Mouse (Mus musculus) 3T3-L1 (cell line): ENCODE data around the gene Pla2g2c.

Experiments
- DNase-seq: peaks from one replicate; pipeline ENCODE4 v3.0.0-alpha.2; 2015; ENCODE audit warnings: low read depth, low spot score

Pla2g2c gene

DNA sequence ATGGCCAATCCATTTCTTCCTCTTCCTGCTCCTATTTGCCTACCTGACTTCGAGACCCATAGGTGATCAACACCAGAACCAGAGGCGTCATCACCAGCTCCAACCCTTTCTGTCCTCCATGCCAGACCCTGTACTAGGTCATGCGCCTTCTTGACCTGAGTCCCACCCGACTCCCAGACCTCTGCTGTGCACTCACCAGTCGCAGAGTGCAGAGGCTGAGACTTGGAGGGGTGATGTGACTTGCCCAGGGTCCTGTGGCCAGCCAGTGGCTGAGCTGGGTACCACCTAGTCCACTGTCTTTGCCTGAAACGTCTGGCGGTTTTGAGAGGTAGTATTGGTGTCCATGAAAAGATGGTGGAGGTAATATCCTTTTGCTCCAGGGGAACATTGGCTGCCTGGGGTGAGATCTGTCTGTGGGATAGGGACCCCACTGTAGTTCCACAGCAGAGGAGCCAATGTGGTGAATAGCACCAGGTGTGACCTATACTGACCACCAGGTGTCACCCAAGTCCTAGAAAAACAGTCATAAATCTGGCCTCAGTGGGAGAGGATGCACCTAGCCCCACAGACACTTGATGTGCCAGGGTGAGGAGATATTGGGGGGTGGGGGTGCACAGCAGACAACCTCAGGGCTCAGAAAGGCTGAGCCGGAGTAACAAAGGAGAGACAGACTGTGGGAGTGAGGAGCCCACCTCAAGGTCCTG, 23.9 kb downstream of the Pla2g2c start:
- peak; percentile 65 for DNase-seq

- DNase-seq = no peak
Observed at GRCm38 (mm10) chr4:138752603-138753002, 28.0 kb downstream of the Pla2g2c start.

GRCm38 (mm10) chr4:138753608-138754007, 29.0 kb downstream of the Pla2g2c start:
- no peak for DNase-seq

DNA sequence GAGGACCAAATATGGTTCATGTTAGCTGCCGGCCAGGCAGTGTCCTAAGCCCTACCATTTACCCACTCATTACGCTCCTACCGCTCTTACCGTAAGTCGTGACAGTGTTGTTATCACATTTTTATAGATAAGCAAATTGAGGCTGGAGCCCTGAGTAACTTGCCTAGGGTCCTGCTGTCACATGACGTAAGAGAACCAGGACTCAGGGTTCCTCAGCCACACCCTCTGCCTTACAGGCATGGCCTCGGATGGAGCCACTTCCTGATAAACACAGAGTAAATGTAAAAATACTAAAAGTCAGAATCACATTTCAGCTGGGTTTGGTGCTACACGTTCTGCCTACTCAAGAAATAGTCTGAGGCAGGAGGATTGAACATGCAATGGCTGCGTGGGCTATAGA, 29.8 kb downstream of the Pla2g2c start:
- DNase-seq = no peak

- no peak for DNase-seq
Observed at GRCm38 (mm10) chr4:138755439-138755838, 30.8 kb downstream of the Pla2g2c start.

DNA sequence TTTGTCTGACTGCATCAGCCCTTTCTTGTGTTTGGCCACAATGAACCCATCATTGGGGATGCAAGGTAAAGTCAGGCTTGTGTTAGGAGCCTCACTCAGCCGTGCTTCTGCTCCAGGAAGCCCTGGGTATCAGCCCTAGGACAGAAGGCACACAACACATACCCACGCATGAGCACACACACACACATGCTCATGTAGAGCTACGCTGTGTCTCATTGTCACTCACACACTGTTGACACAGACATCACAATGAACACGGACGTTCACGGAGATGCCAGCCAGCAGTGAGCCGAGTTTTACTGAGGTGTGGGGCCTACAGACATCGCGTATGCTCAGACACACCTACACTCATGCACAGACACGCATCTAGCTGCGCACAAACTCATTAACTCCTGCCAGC, 31.4 kb downstream of the Pla2g2c start:
- no peak for DNase-seq

DNA sequence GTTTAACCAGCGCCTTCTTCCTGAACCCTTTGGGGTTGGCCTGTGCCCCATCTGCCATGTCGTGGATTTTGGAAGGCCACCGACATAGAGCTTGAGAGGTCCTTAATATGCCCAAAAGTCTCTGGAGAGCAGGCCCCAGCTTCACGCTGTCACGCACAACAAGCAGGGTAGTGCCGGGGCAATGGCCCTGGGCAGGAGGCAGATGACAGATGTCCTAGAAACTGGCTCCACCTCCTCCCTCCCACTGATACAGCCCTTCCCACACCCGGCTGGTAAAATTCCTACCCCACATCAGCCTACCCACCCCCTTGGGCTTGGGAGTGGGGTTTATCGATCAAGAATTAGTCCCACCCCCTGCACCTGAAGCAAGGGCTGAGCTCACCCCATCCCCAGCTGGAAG, 32.8 kb downstream of the Pla2g2c start, which contains the start of gene Pla2g2f:
Gene Pla2g2f, minus strand, starts transcription at position 211 of the 400 bp plus-strand sequence.
- DNase-seq = no peak

DNA sequence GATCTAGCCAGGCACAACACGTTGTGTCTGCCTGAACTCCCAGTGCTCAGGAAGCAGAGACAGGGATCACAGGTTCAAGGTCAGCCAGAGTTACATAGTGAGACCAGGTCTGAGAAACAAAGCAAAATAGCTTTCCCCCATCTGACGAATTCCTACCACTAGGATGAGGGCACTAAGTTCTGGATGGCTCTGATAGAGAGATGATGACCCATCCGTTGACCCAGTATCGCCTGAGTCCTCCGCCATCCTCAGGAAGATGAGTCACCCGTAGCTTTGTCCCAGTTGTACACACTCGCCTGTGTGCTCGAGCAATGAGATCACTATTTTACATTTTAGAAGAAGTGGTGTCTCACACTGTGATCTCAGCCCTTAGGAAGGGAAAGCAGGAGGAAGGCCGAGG, 37.7 kb downstream of the Pla2g2c start:
- peak; percentile 23 for DNase-seq

DNA sequence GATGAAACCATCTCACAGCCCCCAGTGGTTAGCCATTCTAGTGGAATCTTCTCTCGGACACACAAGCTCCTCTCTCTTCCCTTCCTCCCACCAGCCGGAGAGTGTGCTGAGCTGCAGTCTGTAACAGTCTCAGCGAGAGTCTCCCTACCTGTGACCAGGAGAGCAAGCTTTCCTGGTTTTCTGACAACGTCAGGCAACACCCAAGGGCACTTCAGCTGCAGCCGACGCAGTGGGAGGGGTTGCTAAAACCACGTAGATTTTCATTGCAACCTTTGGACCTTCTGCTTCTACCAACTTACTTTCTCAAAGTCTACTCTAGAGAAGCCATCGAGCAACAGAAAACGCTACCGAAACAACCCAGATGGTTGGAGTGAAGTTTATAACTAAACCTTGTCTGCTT, 47.4 kb downstream of the Pla2g2c start:
- no peak for DNase-seq

DNA sequence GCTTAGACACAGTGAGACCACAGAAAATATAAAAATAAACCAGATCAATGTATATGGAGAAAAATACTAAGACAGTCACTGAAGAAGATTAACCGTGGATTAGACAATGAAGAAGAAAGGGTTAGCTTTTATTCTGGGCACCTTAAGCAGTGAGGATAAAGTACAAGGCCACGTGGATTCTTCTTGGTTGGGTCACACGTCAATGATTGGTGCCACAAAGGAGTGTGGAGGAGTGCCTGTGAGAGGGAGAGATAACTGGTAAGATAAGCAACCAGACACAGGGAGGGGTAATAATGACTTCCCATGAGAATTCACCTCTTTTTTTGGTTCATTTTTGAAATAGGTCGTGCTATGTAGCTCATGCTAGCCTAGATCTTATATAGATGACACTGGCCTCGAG, 47.8 kb downstream of the Pla2g2c start:
- no peak for DNase-seq

DNA sequence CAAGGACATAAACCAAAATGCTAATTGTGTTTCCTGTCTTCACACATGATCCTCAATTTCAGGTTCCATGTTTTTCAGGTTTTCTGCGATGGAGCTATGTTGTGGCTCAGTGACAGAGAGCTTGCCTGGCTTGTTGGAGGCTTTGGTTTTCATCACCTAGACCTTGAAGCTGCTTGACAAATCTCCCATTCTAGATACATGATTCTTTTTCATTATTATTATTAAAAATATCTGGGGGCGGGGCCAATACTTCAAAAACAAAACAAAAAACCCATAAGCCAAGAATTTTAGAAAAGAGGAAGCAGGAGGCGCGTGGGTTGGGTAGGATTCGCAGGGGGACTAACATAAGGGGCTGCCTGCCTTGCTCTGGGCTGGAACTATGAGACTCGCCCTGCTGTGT, 50.8 kb downstream of the Pla2g2c start, which contains the start of gene Pla2g2d:
Gene Pla2g2d, plus strand, starts transcription at position 301 of the 400 bp plus-strand sequence.
- no peak for DNase-seq

GRCm38 (mm10) chr4:138777417-138778407, 53.1 kb downstream of the Pla2g2c start:
- DNase-seq = no peak

GRCm38 (mm10) chr4:138780300-138780699, 55.7 kb downstream of the Pla2g2c start:
- no peak for DNase-seq

DNA sequence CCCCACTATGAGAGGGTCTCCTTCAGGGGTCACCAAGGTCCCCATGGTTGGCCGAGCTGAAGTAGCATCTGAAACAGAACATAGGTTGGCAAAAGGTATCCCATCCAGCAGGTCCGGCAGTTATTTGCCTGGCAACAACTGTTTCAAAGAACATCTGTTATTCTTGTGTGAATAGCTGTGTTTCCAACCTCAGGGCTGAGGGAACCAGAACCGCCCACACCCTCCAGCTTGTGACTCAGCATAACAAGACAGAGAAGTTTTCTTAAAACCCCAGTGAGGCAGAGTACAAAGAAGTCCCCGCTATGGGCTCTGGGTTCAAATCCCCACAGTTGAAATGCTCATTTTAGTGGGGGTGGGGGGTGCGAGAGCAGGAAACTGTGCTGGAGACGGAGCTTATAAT, 57.5 kb downstream of the Pla2g2c start:
- DNase-seq = peak; percentile 74

DNA sequence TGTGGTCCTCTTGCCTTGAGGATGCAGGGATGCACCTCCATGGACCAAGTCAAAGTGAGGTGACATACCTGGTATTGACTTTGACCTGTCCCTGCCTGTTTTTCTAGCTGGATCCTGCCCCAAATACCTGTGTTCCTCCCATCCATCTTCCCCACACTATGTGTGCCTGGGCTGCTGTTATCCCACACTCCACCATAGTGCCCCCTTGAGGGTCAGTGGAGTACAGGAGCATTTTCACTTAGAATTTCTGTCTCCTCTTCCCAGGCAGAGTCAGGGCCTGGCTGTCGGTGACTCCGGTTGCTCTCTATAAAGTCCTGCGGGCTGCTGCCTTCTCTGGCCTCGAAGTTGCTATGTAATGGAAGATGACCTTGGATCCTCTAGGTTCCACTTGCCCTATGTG, 61.1 kb downstream of the Pla2g2c start:
- no peak for DNase-seq

GRCm38 (mm10) chr4:138786141-138786540, 61.5 kb downstream of the Pla2g2c start:
- no peak for DNase-seq

DNA sequence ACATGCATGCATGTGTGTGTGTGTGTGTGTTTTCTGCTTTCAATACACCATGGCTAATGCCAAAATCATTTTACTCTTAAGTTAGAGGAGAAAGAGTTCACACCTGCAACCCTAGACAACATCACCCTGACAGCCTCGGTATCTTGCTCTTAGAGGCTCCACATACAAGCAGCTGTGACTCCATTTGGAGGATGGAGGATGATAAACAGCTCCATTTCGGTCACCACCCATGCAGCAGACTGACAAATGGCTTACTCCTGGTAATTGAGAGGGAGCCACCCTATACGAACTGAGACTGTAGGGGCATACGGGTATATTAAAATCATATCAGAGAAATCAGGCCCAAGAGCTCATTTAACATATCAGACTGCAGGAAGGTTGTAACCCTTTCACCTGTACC, 63.8 kb downstream of the Pla2g2c start:
- no peak for DNase-seq

DNA sequence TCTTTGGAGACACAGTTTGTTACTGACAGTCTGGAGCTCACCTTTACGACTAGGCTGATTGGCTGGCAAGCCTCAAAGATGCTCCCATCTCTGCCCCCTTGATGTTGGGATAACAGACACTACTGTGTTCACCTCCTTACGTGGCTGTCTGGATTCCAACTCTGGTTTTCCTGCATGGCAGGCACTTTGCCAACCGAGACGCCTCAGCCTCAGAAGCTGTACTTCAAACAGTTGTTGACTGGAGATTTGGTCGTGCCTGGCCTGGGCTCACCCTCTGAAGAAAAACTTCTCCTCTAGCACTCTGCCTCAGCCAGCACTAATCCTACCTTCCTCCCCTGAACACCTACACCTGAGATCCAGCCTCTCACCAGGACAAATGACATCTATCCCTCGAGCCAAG, 66.9 kb downstream of the Pla2g2c start:
- DNase-seq = no peak

DNA sequence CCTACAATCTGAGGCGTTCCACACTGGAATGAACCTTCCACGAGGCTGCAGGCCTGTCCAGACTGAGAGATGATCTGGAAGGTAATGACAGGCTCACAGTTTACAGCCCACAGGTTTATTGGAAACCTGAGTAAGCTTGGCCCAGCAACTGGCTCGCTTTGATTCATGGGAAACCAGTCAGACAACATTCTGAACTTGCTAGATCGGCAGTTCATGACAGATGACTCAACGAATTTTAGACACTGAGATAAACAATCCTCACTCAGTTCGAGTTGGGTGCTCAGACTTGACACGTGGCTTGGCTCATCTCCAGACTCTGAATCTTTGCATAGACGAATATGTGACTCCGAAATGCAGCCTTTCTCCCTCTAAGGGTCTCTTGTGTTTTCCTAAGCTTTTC, 68.0 kb downstream of the Pla2g2c start:
- DNase-seq = peak; percentile 75

DNA sequence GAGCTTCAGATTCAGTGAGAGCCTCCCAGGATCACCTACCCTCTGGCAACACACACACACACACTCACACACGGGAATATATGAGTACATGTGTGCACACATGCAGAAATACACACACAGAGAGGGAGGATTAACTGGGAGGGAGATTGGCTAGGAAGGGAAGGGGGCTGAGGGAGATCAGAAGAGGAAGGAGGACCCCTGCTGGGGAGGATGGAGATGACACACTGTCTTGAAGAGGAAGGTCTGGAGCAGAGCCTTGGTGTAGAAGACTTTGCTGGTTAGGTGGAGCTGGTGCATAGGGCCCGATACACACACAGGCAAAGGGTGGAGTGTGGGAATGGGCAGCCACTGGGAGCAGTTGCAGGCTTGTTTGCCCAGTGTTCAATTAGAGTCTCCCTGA, 68.7 kb downstream of the Pla2g2c start:
- peak; percentile 32 for DNase-seq

DNA sequence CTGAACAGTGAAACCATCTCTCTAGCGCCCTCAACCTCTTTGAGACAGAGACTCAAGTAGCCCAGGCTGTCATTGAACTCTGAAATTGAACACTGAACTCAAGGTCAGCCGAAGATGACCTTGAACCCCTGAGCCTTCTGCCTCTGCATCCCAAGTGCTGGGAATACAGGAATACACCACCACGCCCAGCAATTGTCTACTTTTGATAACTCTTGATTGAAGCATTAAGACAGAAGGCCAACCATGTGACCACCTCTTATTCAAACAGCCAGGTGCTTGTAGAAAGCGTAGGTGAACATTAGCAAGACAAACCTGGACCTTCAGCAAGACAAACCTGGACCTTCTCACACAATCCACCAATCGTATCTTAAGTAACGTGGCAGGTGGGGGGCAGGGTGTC, 69.8 kb downstream of the Pla2g2c start:
- no peak for DNase-seq
